Mouse (Mus musculus): ENCODE measurements at regions not wholly inside any gene's neighbourhood (a gene's known extent, or its start where the extent isn't known, plus 50 kb on each side); places are given as distances from the start of the nearest gene placed in this dataset.

GRCm38 (mm10) chr9:57325962-57326361 lies 63.5 kb upstream of the 1700017B05Rik start:
- peak; percentile 39; the same call in 1 of the 2 replicates for ATAC-seq (replicated peaks; ENCODE audit: poor library complexity)

GRCm38 (mm10) chr9:57319009-57319408 lies 56.6 kb upstream of the 1700017B05Rik start:
- ATAC-seq (replicated peaks; ENCODE audit: poor library complexity): peak; percentile 48

- peak; percentile 44; the same call in 1 of the 2 replicates for ATAC-seq (replicated peaks; ENCODE audit: poor library complexity)
Observed at GRCm38 (mm10) chr9:57317531-57318201, 55.3 kb upstream of the 1700017B05Rik start.

GRCm38 (mm10) chr9:57315032-57315660 lies 52.7 kb upstream of the 1700017B05Rik start:
- ATAC-seq (replicated peaks; ENCODE audit: poor library complexity): no peak

- no peak for ATAC-seq (replicated peaks; ENCODE audit: poor library complexity)
Observed at GRCm38 (mm10) chr9:57313876-57314275, 51.5 kb upstream of the 1700017B05Rik start.

GRCm38 (mm10) chr9:57312521-57312920 lies 50.1 kb upstream of the 1700017B05Rik start:
- no peak for ATAC-seq (replicated peaks; ENCODE audit: poor library complexity)

All from megakaryocyte progenitor cell, adult 5-6 weeks (primary cell).